Mouse (Mus musculus): Measurements from ENCODE around the gene Cygb. TPM values are rescaled to one million over a fixed set of nuclear protein-coding genes. Genes with fewer than 3 reads are reported as not detected.

Cygb gene
- total and polyA plus RNA-seq, 3 experiments: not detected

DNA sequence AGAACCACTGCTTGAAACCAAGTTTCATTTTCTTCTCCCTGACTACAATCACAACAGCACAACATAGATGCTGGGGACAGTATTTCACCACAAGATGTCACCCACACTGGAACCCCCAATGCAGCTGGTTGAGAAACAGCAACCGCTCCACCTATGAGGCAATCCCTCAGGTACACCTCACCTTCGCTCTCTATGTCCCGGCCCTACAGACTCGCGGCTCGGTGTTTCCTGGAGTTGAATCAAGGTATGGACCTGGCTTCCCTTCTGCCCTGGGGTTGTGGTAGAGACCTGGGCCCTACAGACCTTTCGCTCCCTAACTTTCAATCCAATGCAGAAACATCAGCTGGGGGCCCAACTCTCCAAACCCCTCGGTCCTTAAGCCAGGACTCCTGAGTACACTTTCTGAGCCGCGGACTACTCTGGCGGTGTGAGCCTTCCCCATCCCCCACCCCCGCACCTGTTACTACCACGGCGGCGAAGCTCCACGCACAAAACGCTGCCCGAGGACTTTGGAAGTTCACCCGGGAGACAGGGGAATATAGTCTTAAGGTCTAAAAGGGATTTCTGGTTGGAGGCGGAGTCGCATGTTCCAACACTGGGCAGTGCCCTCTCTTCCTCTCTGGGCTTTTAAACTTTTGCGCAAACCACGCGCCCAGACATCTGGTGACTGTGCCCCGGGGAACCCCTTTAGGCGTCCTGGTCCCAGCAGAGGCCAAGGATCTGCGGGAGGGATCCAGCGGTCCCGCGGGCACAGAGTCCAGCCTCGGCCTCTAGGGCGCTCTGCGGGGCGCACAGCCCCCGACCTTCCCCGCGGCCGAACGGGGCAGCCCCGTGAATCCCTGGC lies 30.6 kb downstream of the Cygb start:
- Histone ChIP-seq H3K27ac (ENCODE audit: insufficient read depth, low read depth) (no peak overlapping the region), H3K4me1 (ENCODE audit: control insufficient read depth in 1 of 2, insufficient read depth in 2 of 2) (peaks cover 52 to 86% of the 10 kb centered on the region in 2 experiments), H3K27me3 (replicated peaks) (no peaks in the 10 kb centered on the region), H3K79me2 (replicated peaks; ENCODE audit: control insufficient read depth, extremely low read depth, insufficient read depth, poor library complexity, severe bottlenecking) (no peaks in the 10 kb centered on the region), H3K9ac (ENCODE audit: insufficient read depth, low read depth) (peak overlapping the region; percentile 89), H3K36me3 (replicated peaks in 1 of 2; ENCODE audit: control insufficient read depth in 1 of 2, insufficient read depth in 1 of 2, low read length in 1 of 2) (peaks cover 0 to 5% of the 10 kb centered on the region in 2 experiments), H3K9me3 (replicated peaks; ENCODE audit: low read length) (no peaks in the 10 kb centered on the region), H3K4me3 (replicated peaks in 1 of 3; ENCODE audit: low read depth in 2 of 3, low read length in 2 of 3, poor library complexity in 1 of 3) (peak overlapping the region; percentile 76 to 93 (median 86)), H3K4me2 (ENCODE audit: insufficient read depth, low read depth, poor library complexity, severe bottlenecking) (peak overlapping the region; percentile 93)
- no peak for TF ChIP-seq ZC3H11A (IDR thresholded peaks at IDR 0.05; ENCODE audit: low read depth, low read length)
- TF ChIP-seq CHD1 (IDR thresholded peaks at IDR 0.05; ENCODE audit: low read depth, low read length): no peak
- no peak for TF ChIP-seq MAFK (IDR thresholded peaks at IDR 0.05; ENCODE audit: insufficient replicate concordance, low read length)
- TF ChIP-seq EP300 (IDR thresholded peaks at IDR 0.05; ENCODE audit: low read length): no peak
- no peak for TF ChIP-seq TBP (conservative IDR thresholded peaks at IDR 0.05; ENCODE audit: low read depth, low read length)
- no peak for TF ChIP-seq RCOR1 (conservative IDR thresholded peaks at IDR 0.05; ENCODE audit: low read depth, low read length)
- no peak for TF ChIP-seq MAZ (IDR thresholded peaks at IDR 0.05; ENCODE audit: low read depth, low read length)
- no peak for TF ChIP-seq ETS1 (conservative IDR thresholded peaks at IDR 0.05; ENCODE audit: low read depth, low read length)
- no peak for TF ChIP-seq HCFC1 (IDR thresholded peaks at IDR 0.05; ENCODE audit: low read depth, low read length)
- no peak for TF ChIP-seq MAX (IDR thresholded peaks at IDR 0.05; ENCODE audit: low read length)
- TF ChIP-seq JUND (conservative IDR thresholded peaks at IDR 0.05; ENCODE audit: low read depth, low read length): no peak
- no peak for TF ChIP-seq JUN (IDR thresholded peaks at IDR 0.05; ENCODE audit: insufficient read depth, low read depth, low read length)
- no peak for TF ChIP-seq NRF1 (IDR thresholded peaks at IDR 0.05; ENCODE audit: low read depth, low read length)
- TF ChIP-seq RAD21 (IDR thresholded peaks at IDR 0.05; ENCODE audit: low read depth, low read length): no peak
- no peak for TF ChIP-seq POLR2A (IDR thresholded peaks at IDR 0.05; ENCODE audit: low read depth, low read length)
- no peak for TF ChIP-seq KAT2A (IDR thresholded peaks at IDR 0.05; ENCODE audit: insufficient replicate concordance, low read length)
- no peak for TF ChIP-seq SIN3A (IDR thresholded peaks at IDR 0.05; ENCODE audit: low read length)
- TF ChIP-seq CTCF (conservative IDR thresholded peaks at IDR 0.05 in 1 of 2, IDR thresholded peaks at IDR 0.05 in 1 of 2; ENCODE audit: low read depth in 2 of 2, low read length in 2 of 2): peak in 1 of 2 experiments; percentile 38; a peak in 2 of 4 replicates
- TF ChIP-seq E2F4 (IDR thresholded peaks at IDR 0.05; ENCODE audit: insufficient replicate concordance, low read depth, low read length): no peak
- TF ChIP-seq BHLHE40 (IDR thresholded peaks at IDR 0.05; ENCODE audit: low read depth, low read length): 0 out of 2 replicates have a peak, but pooled peaks have one; percentile 6
- no peak for TF ChIP-seq UBTF (IDR thresholded peaks at IDR 0.05; ENCODE audit: low read depth, low read length)
- no peak for TF ChIP-seq POLR2AphosphoS2 (IDR thresholded peaks at IDR 0.05; ENCODE audit: low read depth, low read length)
- TF ChIP-seq ZNF384 (IDR thresholded peaks at IDR 0.05; ENCODE audit: low read depth, low read length): no peak
- no peak for TF ChIP-seq USF1 (IDR thresholded peaks at IDR 0.05; ENCODE audit: low read depth, low read length)
- TF ChIP-seq SMC3 (IDR thresholded peaks at IDR 0.05; ENCODE audit: low read depth, low read length): no peak; the same call in 1 of the 2 replicates
- peak; percentile 80 for TF ChIP-seq CHD2 (IDR thresholded peaks at IDR 0.05; ENCODE audit: low read length)
- TF ChIP-seq IRF4 (IDR thresholded peaks at IDR 0.05; ENCODE audit: low read depth, low read length): peak; percentile 4; the same call in 1 of the 2 replicates
- TF ChIP-seq MEF2A (IDR thresholded peaks at IDR 0.05; ENCODE audit: borderline replicate concordance, low read depth, low read length): no peak
- no peak for TF ChIP-seq PAX5 (IDR thresholded peaks at IDR 0.05; ENCODE audit: low read length)
- no peak for DNase-seq (ENCODE audit: extremely low read depth)
- in situ Hi-C loops (cut with MboI; ENCODE audit: low pct_ligation_motif_present, low pct_unique_long_range_greater_than_20kb, low sequenced_read_pairs): no loop called here
- dilution Hi-C loops (cut with MboI; ENCODE audit: extremely low pct_ligation_motif_present, extremely low pct_unique_long_range_greater_than_20kb, low sequenced_read_pairs): no loop called here
